Mouse (Mus musculus) heart, adult 2 months (tissue): ENCODE data around the gene Fgf12.

Experiments
- CTCF ChIP-seq: fragments of 200-600 bp; IDR thresholded peaks from 2 replicates; pipeline ENCODE4 v1.8.1; 2022; ENCODE audit warnings: antibody characterized with exemption, mild to moderate bottlenecking, moderate library complexity
- EP300 ChIP-seq: fragments of 200-500 bp; IDR thresholded peaks from 2 replicates; pipeline ENCODE4 v1.6.1; 2011; ENCODE audit warnings: low read depth, low read length, control low read depth; ENCODE audit not compliant: insufficient read depth
- POLR2A ChIP-seq: fragments of 200-500 bp; IDR thresholded peaks from 2 replicates; pipeline ENCODE4 v1.6.1; 2011; ENCODE audit warnings: mild to moderate bottlenecking, low read depth, low read length, control low read depth; ENCODE audit not compliant: insufficient read depth

- no peak for TF ChIP-seq CTCF
- no peak for TF ChIP-seq EP300
- TF ChIP-seq POLR2A = no peak
Observed at GRCm38 (mm10) chr16:28311618-28312017, 441.2 kb downstream of the Fgf12 start.
